Mouse (Mus musculus): ENCODE data around the gene Rpl37. TPM values are rescaled to one million over a fixed set of nuclear protein-coding genes. Genes with fewer than 3 reads are reported as not detected.

The Rpl37 gene
- total RNA-seq, 1 experiment from 2014 or later, result 563 TPM

GRCm38 (mm10) chr15:5144021-5144778 lies 27.8 kb downstream of the Rpl37 start:
- ATAC-seq (ENCODE audit: extremely low read depth, insufficient number of reproducible peaks, low FRiP score, poor library complexity, severe bottlenecking), result no peak

GRCm38 (mm10) chr15:5145196-5145945 lies 28.9 kb downstream of the Rpl37 start:
- no peak for ATAC-seq (ENCODE audit: extremely low read depth, insufficient number of reproducible peaks, low FRiP score, poor library complexity, severe bottlenecking)

GRCm38 (mm10) chr15:5149187-5149586 lies 32.7 kb downstream of the Rpl37 start:
- ATAC-seq (ENCODE audit: extremely low read depth, insufficient number of reproducible peaks, low FRiP score, poor library complexity, severe bottlenecking), result no peak

DNA sequence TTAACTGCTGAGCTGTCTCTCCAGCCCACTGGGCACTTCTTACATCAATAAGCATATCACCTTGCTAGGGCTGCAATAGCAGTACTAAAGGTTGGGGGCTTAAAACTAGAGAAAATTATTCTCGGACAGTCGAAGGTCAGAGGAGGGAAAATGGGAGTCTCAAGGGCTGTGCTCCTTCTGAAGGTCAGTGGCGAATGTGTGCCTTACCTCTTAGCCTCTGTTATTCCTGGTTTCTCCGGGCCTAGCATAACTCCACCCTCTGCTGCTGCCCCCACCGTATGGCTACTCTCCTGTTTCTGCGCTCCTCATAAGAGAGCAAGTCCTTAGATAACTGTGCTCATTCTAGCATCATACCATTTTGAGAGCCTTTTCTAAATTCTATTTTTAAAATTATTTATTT lies 35.7 kb downstream of the Rpl37 start:
- no peak for ATAC-seq (ENCODE audit: extremely low read depth, insufficient number of reproducible peaks, low FRiP score, poor library complexity, severe bottlenecking)

GRCm38 (mm10) chr15:5154621-5155020 lies 38.2 kb downstream of the Rpl37 start:
- no peak for ATAC-seq (ENCODE audit: extremely low read depth, insufficient number of reproducible peaks, low FRiP score, poor library complexity, severe bottlenecking)

GRCm38 (mm10) chr15:5155093-5155492 lies 38.6 kb downstream of the Rpl37 start:
- no peak for ATAC-seq (ENCODE audit: extremely low read depth, insufficient number of reproducible peaks, low FRiP score, poor library complexity, severe bottlenecking)

GRCm38 (mm10) chr15:5156355-5156754 lies 39.9 kb downstream of the Rpl37 start:
- no peak for ATAC-seq (ENCODE audit: extremely low read depth, insufficient number of reproducible peaks, low FRiP score, poor library complexity, severe bottlenecking)

- ATAC-seq (ENCODE audit: extremely low read depth, insufficient number of reproducible peaks, low FRiP score, poor library complexity, severe bottlenecking), result no peak
These were observed 40.9 kb downstream of the Rpl37 start for GRCm38 (mm10) chr15:5157386-5157785.

- no peak for ATAC-seq (ENCODE audit: extremely low read depth, insufficient number of reproducible peaks, low FRiP score, poor library complexity, severe bottlenecking)
These were observed 42.4 kb downstream of the Rpl37 start for GRCm38 (mm10) chr15:5158827-5159226.

- no peak for ATAC-seq (ENCODE audit: extremely low read depth, insufficient number of reproducible peaks, low FRiP score, poor library complexity, severe bottlenecking)
These were observed 48.8 kb downstream of the Rpl37 start for GRCm38 (mm10) chr15:5165121-5165773.

Other genes starting within 250 kb of the Rpl37 start
- not detected in 2 replicates for gene Mroh2b, start 217.9 kb upstream of the Rpl37 start, total RNA-seq (2017)
- gene C7, start 52.9 kb upstream of the Rpl37 start, total RNA-seq (2017), result not detected in 2 replicates
- 52.0 and 68.9 TPM in 2 replicates for gene Card6, start 8.1 kb upstream of the Rpl37 start, total RNA-seq (2017)
- 37.2 and 38.1 TPM in 2 replicates for gene Prkaa1, start 27.2 kb downstream of the Rpl37 start, total RNA-seq (2017)
- 49.3 and 51.8 TPM in 2 replicates for gene Ttc33, start 68.9 kb downstream of the Rpl37 start, total RNA-seq (2017)
- 8.6 and 9.0 TPM in 2 replicates for gene Ptger4, start 127.5 kb downstream of the Rpl37 start, total RNA-seq (2017)

Data from neutrophil, adult 5-6 weeks (primary cell).